Mouse (Mus musculus): ENCODE results near the gene Rtbdn.
"Not testable (repeated sequence)": the region's sequence is repeated elsewhere in the genome, so short reads cannot be mapped to it uniquely, and the experiment has no call there.

Rtbdn gene

GRCm38 (mm10) chr8:84946528-84947240 lies at the start of gene Rtbdn:
TSS of gene Rtbdn (plus strand) at chr8:84946991.
- no peak for DNase-seq

- DNase-seq: no peak
Observed at GRCm38 (mm10) chr8:84901071-84901470, 45.7 kb upstream of the Rtbdn start.

GRCm38 (mm10) chr8:84901752-84902151 lies 45.0 kb upstream of the Rtbdn start, which contains the start of gene Klf1:
TSS of gene Klf1 (plus strand) at chr8:84901928.
- no peak for DNase-seq

GRCm38 (mm10) chr8:84902367-84902919 lies 44.3 kb upstream of the Rtbdn start:
- no peak for DNase-seq

GRCm38 (mm10) chr8:84902920-84903661 lies 43.7 kb upstream of the Rtbdn start:
- DNase-seq: peak; percentile 99

- DNase-seq: no peak
Observed at GRCm38 (mm10) chr8:84904351-84904750, 42.4 kb upstream of the Rtbdn start.

- no peak for DNase-seq
Observed at GRCm38 (mm10) chr8:84907037-84907436, 39.8 kb upstream of the Rtbdn start.

GRCm38 (mm10) chr8:84907493-84907892 lies 39.3 kb upstream of the Rtbdn start:
- DNase-seq: no peak

- not testable (repeated sequence) for DNase-seq
Observed at GRCm38 (mm10) chr8:84907979-84908378, 38.8 kb upstream of the Rtbdn start.

- DNase-seq: peak; percentile 78
Observed at GRCm38 (mm10) chr8:84908421-84909161, 38.2 kb upstream of the Rtbdn start, which contains the start of gene Dnase2a. TSS of gene Dnase2a (plus strand) at chr8:84908560.

GRCm38 (mm10) chr8:84909162-84909767 lies 37.5 kb upstream of the Rtbdn start:
- no peak for DNase-seq

GRCm38 (mm10) chr8:84909949-84910348 lies 36.8 kb upstream of the Rtbdn start:
- DNase-seq: no peak

- DNase-seq: no peak
Observed at GRCm38 (mm10) chr8:84910551-84910950, 36.2 kb upstream of the Rtbdn start.

- no peak for DNase-seq
Observed at GRCm38 (mm10) chr8:84911854-84912253, 34.9 kb upstream of the Rtbdn start.

- no peak for DNase-seq
Observed at GRCm38 (mm10) chr8:84912391-84912790, 34.4 kb upstream of the Rtbdn start.

GRCm38 (mm10) chr8:84912895-84913501 lies 33.8 kb upstream of the Rtbdn start:
- peak; percentile 83 for DNase-seq

GRCm38 (mm10) chr8:84913502-84913900 lies 33.3 kb upstream of the Rtbdn start:
- DNase-seq: no peak

- DNase-seq: peak; percentile 69
Observed at GRCm38 (mm10) chr8:84913960-84914359, 32.8 kb upstream of the Rtbdn start.

- no peak for DNase-seq
Observed at GRCm38 (mm10) chr8:84915269-84915668, 31.5 kb upstream of the Rtbdn start.

GRCm38 (mm10) chr8:84917781-84918180 lies 29.0 kb upstream of the Rtbdn start:
- DNase-seq: no peak

GRCm38 (mm10) chr8:84918646-84919045 lies 28.1 kb upstream of the Rtbdn start:
- no peak for DNase-seq

GRCm38 (mm10) chr8:84921596-84921995 lies 25.2 kb upstream of the Rtbdn start:
- DNase-seq: no peak

Measured in thymus, postnatal 4 days (tissue).